Mouse (Mus musculus): ENCODE data around the gene March1. TPM values are rescaled to one million over a fixed set of nuclear protein-coding genes. Genes with fewer than 3 reads are reported as not detected.

March1 gene
- polyA plus RNA-seq, 1 experiment from 2014 or later = 1.2 TPM

- Histone ChIP-seq H3K4me2 (no peak overlapping the region), H3K27ac (no peak overlapping the region), H3K36me3 (no peaks in the 10 kb centered on the region), H3K4me1 (no peaks in the 10 kb centered on the region), H3K27me3 (replicated peaks) (no peaks in the 10 kb centered on the region), H3K9ac (no peak overlapping the region), H3K9me3 (no peaks in the 10 kb centered on the region), H3K4me3 (replicated peaks) (no peak overlapping the region)
- no peak for ATAC-seq (ENCODE audit: insufficient read depth, low FRiP score, low read depth)
- WGBS = 71% methylated on average over 3 of the region's 3 CpGs
Observed at GRCm38 (mm10) chr8:66033651-66034050, 416.0 kb downstream of the March1 start.

DNA sequence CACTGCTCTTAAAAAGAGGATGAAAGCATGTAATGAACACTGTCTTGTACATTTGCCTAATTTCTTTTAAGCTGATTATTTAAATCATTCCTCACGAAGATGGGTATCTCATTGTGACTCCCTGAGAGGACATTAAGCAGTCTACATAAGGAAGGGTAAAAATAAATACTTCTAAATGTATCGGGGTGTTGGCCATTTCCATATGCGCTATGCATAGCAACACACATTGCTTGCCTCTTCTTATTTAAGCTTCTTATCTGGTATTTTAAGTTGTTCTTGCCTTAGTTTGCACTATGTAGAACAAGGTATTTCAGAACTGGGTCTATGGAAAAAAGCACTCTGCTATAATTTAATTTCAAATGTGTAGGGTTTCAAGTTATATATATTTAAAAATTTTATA lies 416.7 kb downstream of the March1 start:
- H3K4me2 ChIP-seq = no peak overlapping the region
- no peak overlapping the region for H3K9ac ChIP-seq
- H3K36me3 ChIP-seq = no peaks in the 10 kb centered on the region
- no peak overlapping the region for H3K27ac ChIP-seq
- no peaks in the 10 kb centered on the region for H3K9me3 ChIP-seq
- 84% methylated on average over 3 of the region's 3 CpGs for WGBS
- ATAC-seq (ENCODE audit: insufficient read depth, low FRiP score, low read depth) = no peak
- H3K4me3 ChIP-seq (replicated peaks) = no peak overlapping the region
- H3K4me1 ChIP-seq = no peaks in the 10 kb centered on the region
- no peaks in the 10 kb centered on the region for H3K27me3 ChIP-seq (replicated peaks)

DNA sequence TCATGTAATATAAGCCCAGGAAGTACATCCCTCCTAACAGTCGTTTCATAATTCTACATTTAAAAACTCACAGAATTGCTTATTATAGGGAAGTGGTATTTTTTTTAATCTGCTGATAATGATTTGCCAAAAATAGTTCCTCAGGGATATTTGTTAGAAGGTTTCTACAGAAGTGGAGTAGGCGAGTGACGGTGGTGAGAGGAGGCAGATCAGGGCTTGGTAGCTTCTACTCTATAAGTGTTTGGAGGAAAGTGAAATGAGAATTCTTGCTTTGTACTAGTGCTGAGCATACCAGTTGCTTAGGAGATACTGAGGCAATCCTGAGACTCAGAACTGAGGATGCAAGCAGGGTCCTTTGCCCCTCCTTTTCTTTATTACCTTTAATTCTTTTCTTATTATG lies 476.5 kb downstream of the March1 start:
- Histone ChIP-seq H3K9ac (no peak overlapping the region), H3K4me2 (no peak overlapping the region), H3K4me3 (replicated peaks) (no peak overlapping the region), H3K27me3 (replicated peaks) (no peaks in the 10 kb centered on the region), H3K27ac (no peak overlapping the region), H3K9me3 (no peaks in the 10 kb centered on the region), H3K36me3 (no peaks in the 10 kb centered on the region), H3K4me1 (no peaks in the 10 kb centered on the region)
- no peak for ATAC-seq (ENCODE audit: insufficient read depth, low FRiP score, low read depth)
- WGBS = 84% methylated on average over 3 of the region's 3 CpGs

DNA sequence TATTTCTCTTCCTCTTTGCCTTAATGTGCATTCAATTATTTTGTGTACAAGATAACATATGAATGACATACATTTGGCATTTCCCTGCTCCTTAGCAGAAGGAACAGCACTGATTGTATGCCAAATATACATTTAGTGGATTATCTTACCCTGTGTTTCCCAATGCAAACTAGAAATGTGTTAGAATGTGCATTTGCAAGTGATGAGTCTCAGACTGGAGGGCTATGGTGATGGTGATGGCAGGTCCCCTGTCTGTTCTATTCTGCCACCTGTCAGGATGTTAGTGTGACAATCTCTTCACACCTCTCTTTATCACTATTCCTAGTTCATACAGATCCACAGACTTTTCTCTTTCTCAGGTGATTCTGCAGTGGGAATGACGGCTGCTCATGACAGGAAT lies 480.4 kb downstream of the March1 start:
- ATAC-seq (ENCODE audit: insufficient read depth, low FRiP score, low read depth) = no peak
- Histone ChIP-seq H3K27me3 (replicated peaks) (no peaks in the 10 kb centered on the region), H3K36me3 (no peaks in the 10 kb centered on the region), H3K4me3 (replicated peaks) (no peak overlapping the region), H3K4me2 (no peak overlapping the region), H3K9me3 (no peaks in the 10 kb centered on the region), H3K9ac (no peak overlapping the region), H3K4me1 (no peaks in the 10 kb centered on the region), H3K27ac (no peak overlapping the region)
- WGBS = 69% methylated on average over 1 of the region's 1 CpGs

DNA sequence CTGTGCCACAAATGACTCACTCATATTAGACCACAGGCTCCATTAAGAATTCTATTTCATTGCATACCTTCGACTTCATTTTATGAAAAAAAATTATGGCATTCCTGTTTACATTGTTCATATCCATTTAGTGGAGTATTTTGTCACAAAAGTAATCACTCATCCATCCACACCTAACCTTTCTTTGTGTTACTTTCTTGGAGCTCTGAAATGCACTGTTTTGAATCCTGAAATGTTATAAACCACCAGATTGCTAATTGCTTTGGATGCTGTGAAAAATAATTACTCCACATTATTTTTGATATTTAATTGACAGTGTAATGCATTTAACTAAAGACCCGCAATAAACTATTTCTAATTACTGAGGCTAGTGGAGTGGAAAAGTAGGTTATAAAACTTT lies 501.6 kb downstream of the March1 start:
- Histone ChIP-seq H3K36me3 (no peaks in the 10 kb centered on the region), H3K4me3 (replicated peaks) (no peak overlapping the region), H3K4me2 (no peak overlapping the region), H3K9me3 (no peaks in the 10 kb centered on the region), H3K9ac (no peak overlapping the region), H3K27me3 (replicated peaks) (no peaks in the 10 kb centered on the region), H3K4me1 (no peaks in the 10 kb centered on the region), H3K27ac (no peak overlapping the region)
- ATAC-seq (ENCODE audit: insufficient read depth, low FRiP score, low read depth) = no peak
- WGBS = 66% methylated on average over 2 of the region's 2 CpGs

DNA sequence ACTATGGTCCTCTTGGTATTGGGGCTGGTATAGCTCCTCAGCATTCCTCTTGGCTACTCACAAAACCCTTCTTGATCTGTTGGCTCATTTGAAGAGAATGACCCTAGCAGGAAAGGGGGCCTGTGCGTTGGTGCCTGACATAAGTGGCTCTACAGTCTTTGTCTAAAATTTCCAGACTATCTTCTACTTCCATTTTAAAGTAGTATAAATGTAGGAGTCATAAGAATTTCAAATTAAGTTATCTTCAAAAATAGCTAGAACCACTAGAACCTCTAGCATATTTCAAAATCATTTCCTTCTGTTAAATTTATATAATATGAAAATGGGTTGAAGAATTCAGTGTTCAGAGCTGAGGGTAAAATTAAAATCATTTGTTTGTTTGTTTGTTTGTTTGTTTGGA lies 541.9 kb downstream of the March1 start:
- Histone ChIP-seq H3K27ac (no peak overlapping the region), H3K4me2 (no peak overlapping the region), H3K27me3 (replicated peaks) (no peaks in the 10 kb centered on the region), H3K9me3 (no peaks in the 10 kb centered on the region), H3K9ac (no peak overlapping the region), H3K4me3 (replicated peaks) (no peak overlapping the region), H3K36me3 (no peaks in the 10 kb centered on the region), H3K4me1 (no peaks in the 10 kb centered on the region)
- no peak for ATAC-seq (ENCODE audit: insufficient read depth, low FRiP score, low read depth)
- WGBS = 88% methylated on average over 1 of the region's 1 CpGs

GRCm38 (mm10) chr8:66166835-66167234 lies 549.1 kb downstream of the March1 start:
- no peaks in the 10 kb centered on the region for H3K4me1 ChIP-seq
- no peak for ATAC-seq (ENCODE audit: insufficient read depth, low FRiP score, low read depth)
- no peaks in the 10 kb centered on the region for H3K36me3 ChIP-seq
- H3K4me2 ChIP-seq = no peak overlapping the region
- H3K4me3 ChIP-seq (replicated peaks) = no peak overlapping the region
- no peak overlapping the region for H3K27ac ChIP-seq
- no peaks in the 10 kb centered on the region for H3K9me3 ChIP-seq
- H3K27me3 ChIP-seq (replicated peaks) = no peaks in the 10 kb centered on the region
- WGBS = 46% methylated on average over 1 of the region's 1 CpGs
- H3K9ac ChIP-seq = no peak overlapping the region

DNA sequence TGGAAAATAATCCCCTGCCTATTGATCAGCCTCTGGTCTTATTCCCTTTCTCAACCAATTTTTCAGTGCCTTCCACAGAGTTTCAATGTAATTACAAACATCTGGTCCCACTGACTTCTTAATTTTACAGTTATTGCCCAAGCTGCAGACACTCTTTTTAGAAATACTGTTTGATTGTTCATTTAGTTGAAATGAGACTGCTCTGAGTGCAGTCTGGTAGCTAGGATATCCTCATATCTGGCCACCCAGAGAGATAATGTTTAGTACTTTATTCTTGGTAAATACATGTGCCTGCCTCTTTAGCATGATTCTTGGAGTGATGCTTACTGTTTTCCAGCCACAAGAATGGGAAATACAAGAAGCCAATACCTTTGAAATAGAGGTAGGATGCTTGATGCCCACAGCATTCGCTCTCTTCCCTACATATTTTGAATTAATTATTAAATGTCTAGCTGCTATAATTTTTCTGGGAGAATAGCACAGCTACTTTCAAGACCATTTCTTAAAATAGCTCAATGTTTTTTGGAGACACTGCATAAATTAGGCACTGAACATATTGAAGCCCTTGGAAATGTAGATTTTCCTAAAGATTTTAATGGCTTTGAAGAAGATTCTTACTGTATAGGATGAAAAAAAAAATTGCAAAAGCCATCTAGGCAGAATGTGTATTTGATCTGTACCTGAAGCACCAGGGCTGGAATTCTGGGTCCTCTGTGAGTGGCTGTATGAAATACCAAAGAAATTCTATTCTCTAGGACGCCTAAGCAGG lies 549.9 kb downstream of the March1 start:
- no peak for ATAC-seq (ENCODE audit: insufficient read depth, low FRiP score, low read depth)
- Histone ChIP-seq H3K4me2 (no peak overlapping the region), H3K9me3 (no peaks in the 10 kb centered on the region), H3K36me3 (no peaks in the 10 kb centered on the region), H3K9ac (no peak overlapping the region), H3K4me1 (no peaks in the 10 kb centered on the region), H3K27ac (no peak overlapping the region), H3K27me3 (replicated peaks) (no peaks in the 10 kb centered on the region), H3K4me3 (replicated peaks) (no peak overlapping the region)
- WGBS = 73% methylated on average over 2 of the region's 2 CpGs

DNA sequence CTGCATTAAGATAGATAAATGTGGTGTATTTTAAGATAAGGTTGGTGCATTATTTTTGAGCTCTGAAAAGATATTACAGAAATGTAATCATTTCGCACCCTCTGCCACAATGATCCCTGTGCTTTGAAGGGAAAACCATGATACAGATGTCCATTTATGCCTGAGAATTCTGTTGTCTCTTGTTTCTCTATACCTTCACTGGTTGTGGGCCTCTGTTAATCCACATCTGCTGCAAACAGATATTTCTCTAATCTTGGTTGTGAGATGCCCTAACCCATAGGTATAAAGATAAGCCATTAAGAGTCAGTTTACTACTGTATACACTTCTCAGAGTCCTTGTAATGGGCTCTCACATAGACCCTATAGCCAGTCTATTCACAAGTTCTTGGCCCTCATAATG lies 561.6 kb downstream of the March1 start:
- 92% methylated on average over 1 of the region's 1 CpGs for WGBS
- no peak overlapping the region for H3K9ac ChIP-seq
- ATAC-seq (ENCODE audit: insufficient read depth, low FRiP score, low read depth) = no peak

DNA sequence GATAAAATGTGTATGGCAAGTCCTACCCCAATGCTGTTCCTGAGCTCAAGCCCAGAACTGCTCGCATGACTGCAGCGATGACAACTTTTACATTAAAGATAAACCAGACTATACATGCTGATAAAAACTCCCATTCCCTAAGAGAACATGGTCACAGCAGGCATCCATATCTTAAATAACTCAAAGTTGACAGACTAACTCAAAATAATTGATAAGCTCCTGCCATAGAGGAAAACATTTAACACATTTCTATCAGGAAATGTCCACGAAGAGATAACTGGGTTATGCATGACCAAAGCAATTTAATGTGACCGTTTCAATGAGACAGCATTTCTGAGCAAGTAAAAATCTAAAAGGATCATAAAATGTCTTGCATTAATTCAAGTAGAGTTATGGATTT lies 563.6 kb downstream of the March1 start:
- Histone ChIP-seq H3K4me1 (no peaks in the 10 kb centered on the region), H3K27ac (no peak overlapping the region), H3K27me3 (replicated peaks) (no peaks in the 10 kb centered on the region), H3K9ac (no peak overlapping the region), H3K9me3 (no peaks in the 10 kb centered on the region), H3K4me2 (no peak overlapping the region), H3K36me3 (no peaks in the 10 kb centered on the region), H3K4me3 (replicated peaks) (no peak overlapping the region)
- no peak for ATAC-seq (ENCODE audit: insufficient read depth, low FRiP score, low read depth)
- 59% methylated on average over 4 of the region's 4 CpGs for WGBS

More for the DNA sequence above, 561.6 kb downstream of the March1 start:
- Histone ChIP-seq H3K27me3 (replicated peaks) (no peaks in the 10 kb centered on the region), H3K4me1 (no peaks in the 10 kb centered on the region), H3K4me3 (replicated peaks) (no peak overlapping the region), H3K9me3 (no peaks in the 10 kb centered on the region), H3K27ac (no peak overlapping the region), H3K4me2 (no peak overlapping the region), H3K36me3 (no peaks in the 10 kb centered on the region)

DNA sequence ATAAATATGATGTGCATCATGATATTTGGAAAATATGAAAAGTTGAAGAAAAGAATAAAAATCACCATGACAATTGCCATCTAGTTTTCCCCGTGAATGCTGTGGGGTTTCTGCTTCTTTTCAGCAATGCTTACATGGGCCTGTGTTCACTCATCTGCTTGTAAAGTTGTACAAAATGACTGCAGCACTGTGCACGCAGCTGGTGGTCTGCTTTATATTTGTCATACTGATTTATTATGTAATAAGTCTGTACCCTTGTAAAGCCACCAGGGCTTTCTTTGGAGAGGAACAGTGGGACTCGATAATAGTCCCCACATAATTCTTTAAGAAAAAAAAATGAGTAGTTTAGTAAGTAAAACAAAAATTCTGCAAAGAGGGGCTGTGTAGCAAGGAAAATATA lies 564.6 kb downstream of the March1 start:
- WGBS = 34% methylated on average over 3 of the region's 3 CpGs
- H3K4me3 ChIP-seq (replicated peaks) = no peak overlapping the region
- no peaks in the 10 kb centered on the region for H3K4me1 ChIP-seq
- no peak overlapping the region for H3K9ac ChIP-seq
- no peaks in the 10 kb centered on the region for H3K27me3 ChIP-seq (replicated peaks)
- ATAC-seq (ENCODE audit: insufficient read depth, low FRiP score, low read depth) = no peak
- no peak overlapping the region for H3K4me2 ChIP-seq
- H3K9me3 ChIP-seq = no peaks in the 10 kb centered on the region
- H3K36me3 ChIP-seq = no peaks in the 10 kb centered on the region
- H3K27ac ChIP-seq = no peak overlapping the region

- 53% methylated on average over 2 of the region's 2 CpGs for WGBS
- ATAC-seq (ENCODE audit: insufficient read depth, low FRiP score, low read depth) = no peak
- no peaks in the 10 kb centered on the region for H3K27me3 ChIP-seq (replicated peaks)
Observed at GRCm38 (mm10) chr8:66183454-66183853, 565.8 kb downstream of the March1 start.

DNA sequence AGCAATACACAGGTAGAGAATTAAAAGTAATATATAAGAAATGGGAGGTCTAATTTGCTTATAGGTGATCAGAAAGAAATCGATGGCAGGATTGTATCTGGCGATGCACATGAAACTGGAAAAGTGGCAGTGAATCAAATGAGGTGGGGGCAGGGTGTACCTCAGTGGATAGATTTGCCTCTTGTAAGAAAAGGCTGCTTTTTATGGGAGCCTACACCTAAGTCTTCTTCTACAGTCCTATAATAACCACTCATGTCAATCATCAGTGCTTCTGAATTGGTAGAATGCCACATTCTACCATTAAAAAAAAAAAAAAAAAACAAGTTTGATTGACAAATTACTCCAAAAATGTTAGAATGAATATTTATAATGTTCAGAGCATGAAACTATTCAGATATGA lies 567.5 kb downstream of the March1 start:
- no peaks in the 10 kb centered on the region for H3K36me3 ChIP-seq
- WGBS = 96% methylated on average over 2 of the region's 2 CpGs
- H3K4me1 ChIP-seq = no peaks in the 10 kb centered on the region
- H3K9me3 ChIP-seq = no peaks in the 10 kb centered on the region
- ATAC-seq (ENCODE audit: insufficient read depth, low FRiP score, low read depth) = no peak
- H3K9ac ChIP-seq = no peak overlapping the region
- H3K27me3 ChIP-seq (replicated peaks) = no peaks in the 10 kb centered on the region
- H3K4me3 ChIP-seq (replicated peaks) = no peak overlapping the region
- no peak overlapping the region for H3K27ac ChIP-seq
- H3K4me2 ChIP-seq = no peak overlapping the region

More at GRCm38 (mm10) chr8:66183454-66183853, 565.8 kb downstream of the March1 start:
- Histone ChIP-seq H3K9ac (no peak overlapping the region), H3K4me3 (replicated peaks) (no peak overlapping the region), H3K9me3 (no peaks in the 10 kb centered on the region), H3K4me2 (no peak overlapping the region), H3K4me1 (no peaks in the 10 kb centered on the region), H3K27ac (no peak overlapping the region), H3K36me3 (no peaks in the 10 kb centered on the region)

Data from stomach, embryonic 15.5 days (tissue).